Mouse (Mus musculus) CD4-positive, CD25-positive, alpha-beta regulatory T cell, adult 2 months (primary cell): ENCODE measurements around the gene Rbpjl.
A peak's percentile ranks its signal among the peaks of the same experiment; 100 is the strongest.

Source experiments
- DNase-seq: peaks from one replicate; pipeline ENCODE4 v3.0.0-alpha.2; 2012; ENCODE audit warnings: low read depth, low spot score

Rbpjl gene

DNA sequence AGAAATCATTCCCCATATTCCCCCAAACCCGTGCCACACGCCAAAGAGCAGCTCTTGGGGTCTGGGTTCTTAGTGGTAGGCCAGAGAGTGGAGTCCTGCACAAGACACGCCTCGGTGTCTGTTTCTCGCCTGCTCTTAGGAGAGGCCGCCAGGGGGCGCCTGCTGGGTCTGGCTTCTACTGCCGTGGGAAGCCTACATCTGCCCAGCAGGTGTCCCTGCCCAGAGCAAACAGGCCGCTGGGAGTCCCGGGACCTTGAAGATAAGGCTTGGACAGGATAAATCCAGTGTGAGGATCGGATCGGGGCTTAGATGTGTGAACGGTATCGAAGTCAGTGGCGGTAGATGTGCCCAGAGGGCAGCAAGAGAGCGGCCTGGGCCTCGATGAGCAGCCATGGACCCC lies at the start of gene Rbpjl:
Gene Rbpjl, plus strand, starts transcription at position 236 of the 400 bp plus-strand sequence.
- peak; percentile 81 for DNase-seq

DNA sequence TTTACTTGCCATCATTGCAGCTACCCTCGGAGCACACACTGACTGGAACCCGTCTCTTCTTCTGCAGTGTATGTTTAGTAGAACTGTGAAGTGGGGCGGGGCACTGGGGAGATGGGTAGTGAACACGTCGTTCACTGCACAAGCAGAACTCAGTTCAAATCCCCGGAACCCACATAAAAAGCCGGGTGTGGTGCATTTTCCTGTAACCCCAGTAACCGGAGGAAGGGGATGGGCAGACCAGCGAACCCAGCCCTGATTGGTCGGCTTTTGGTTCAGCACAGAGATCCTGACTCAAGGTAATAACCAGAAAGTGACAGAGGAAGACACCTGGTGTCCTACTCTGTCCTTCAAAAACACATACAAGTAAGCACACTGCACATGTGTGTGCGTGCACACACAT lies 49.6 kb upstream of the Rbpjl start:
- no peak for DNase-seq

DNA sequence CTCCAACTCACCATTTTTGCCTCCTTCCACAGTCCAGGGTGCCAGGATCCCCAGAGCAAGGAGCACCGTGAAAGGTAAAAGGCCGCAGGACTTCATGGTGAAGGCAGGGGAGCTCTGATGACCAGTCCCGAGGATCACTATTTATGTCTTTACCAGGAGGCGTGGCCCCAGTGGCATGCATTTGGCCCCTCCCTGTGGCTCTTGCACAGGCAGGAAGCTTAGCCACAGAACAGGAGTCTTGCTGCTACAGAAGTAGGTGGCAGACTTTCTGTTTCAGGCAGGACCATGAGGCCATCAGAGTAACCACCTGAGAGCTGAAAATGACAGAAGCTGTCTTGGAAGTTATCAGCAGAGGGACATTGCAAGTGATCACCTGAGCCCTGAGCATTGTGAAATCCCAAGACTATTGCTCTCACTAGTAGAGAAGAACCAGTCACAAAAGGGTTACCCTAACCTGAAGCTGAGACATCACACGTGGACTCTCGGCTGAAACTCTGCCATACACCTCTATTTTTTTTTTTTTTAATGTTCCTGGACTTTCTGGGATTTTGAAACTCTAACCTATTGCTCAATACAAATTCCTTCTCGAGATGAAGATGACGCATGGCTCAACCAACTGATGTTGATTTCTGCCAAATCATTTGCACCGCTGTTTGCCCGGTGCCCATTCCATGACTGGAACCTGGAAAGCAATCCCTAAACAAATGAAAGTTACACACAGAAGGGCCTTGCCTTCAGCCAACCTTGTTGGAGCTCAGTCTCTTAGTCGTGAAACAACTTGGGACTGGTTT lies 46.6 kb upstream of the Rbpjl start:
- DNase-seq, result peak; percentile 11

- DNase-seq, result no peak
Measured at GRCm38 (mm10) chr2:164358373-164358772, 44.6 kb upstream of the Rbpjl start.

DNA sequence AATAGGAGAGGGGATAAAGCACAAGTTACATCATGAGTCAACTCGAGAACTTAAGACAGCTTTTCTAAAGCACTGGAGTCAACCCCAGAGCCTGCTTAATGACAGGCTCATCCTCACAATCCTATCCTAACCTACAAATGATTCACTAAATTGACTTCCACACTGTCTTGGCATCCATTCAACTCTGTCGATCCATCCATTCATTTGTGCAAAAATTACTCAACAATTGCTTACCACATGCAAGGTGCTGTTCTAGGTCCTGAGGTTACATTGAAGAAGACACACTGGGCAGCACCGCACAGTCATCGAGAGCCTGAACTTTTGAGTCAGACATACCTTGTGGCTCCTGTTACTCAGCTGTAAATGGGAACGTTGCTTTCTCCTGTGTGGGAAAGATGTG lies 43.9 kb upstream of the Rbpjl start:
- no peak for DNase-seq

GRCm38 (mm10) chr2:164359668-164360067 lies 43.3 kb upstream of the Rbpjl start:
- no peak for DNase-seq

- no peak for DNase-seq
Measured at GRCm38 (mm10) chr2:164360974-164361657, 41.8 kb upstream of the Rbpjl start.

GRCm38 (mm10) chr2:164366947-164367346 lies 36.0 kb upstream of the Rbpjl start:
- DNase-seq, result no peak

DNA sequence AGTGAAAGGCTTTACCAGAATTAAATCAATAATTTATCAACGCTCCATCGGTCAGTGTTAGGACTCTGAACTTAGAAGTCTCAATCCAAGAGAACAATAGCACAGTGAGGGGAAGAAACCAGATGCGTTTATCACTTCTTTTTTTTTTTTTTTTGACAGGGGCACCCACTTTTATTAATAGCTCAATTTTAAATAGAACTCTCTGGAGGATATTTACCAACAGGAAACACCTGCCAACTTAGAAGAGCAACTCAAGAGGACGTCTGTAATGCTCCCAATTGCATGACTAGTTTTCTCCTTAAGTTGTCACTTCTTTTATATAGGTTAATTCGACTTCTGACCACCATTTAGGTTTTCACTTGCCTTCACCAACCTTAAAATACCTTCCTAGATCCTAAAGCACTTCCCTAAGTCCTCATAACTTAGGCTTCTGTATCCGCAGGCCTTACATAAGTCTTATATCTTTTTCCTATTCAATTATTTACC lies 34.3 kb upstream of the Rbpjl start:
- no peak for DNase-seq

DNA sequence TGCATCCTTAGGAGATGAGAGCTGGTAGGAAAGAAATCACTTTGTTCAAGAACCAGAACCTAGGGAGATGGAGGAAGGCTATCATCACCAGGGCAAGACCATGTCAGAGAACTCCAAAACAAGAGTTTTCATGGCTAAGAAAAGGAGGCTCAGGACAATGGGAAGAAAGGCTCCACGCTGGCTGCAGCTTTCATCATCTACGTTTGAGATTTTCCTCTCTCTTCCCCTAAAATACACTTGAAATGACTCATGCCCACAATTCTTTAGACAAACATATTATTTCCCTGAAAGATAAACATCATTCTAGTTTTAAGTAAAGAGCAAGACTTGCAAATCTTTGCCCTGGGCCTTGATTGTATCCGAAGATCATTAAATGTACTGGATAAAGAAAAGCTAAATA lies 31.6 kb upstream of the Rbpjl start:
- DNase-seq, result no peak

DNA sequence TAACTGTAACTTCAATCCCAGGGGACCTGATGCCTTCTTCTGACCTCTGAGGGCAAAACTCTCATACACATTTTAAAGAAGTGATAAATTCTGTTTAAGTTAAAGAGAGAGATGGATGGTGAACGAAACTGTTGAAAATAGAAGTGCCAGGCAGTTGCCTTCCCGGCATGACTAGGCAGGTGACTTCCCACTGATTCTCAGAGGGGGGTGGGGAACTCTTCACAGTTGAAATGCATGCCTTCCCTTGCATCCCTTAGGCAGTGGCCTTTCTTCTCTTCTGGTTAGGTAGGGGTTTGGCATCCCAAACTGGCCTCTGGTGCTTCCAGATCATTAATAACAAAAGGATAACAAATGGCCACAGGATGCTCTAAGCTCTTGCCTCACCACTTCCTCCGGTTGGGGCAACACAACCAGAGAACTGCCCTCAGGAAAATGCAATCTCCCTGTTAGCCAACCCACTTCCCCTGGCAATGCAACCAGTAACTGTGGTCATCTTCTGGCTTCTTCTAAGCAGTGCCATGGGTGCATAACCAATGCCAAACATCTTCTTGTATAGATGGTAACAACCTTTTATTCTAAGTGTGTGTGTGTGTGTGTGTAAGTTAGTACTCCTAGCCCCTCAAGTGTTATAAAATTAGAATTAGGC lies 30.4 kb upstream of the Rbpjl start:
- DNase-seq, result no peak

DNA sequence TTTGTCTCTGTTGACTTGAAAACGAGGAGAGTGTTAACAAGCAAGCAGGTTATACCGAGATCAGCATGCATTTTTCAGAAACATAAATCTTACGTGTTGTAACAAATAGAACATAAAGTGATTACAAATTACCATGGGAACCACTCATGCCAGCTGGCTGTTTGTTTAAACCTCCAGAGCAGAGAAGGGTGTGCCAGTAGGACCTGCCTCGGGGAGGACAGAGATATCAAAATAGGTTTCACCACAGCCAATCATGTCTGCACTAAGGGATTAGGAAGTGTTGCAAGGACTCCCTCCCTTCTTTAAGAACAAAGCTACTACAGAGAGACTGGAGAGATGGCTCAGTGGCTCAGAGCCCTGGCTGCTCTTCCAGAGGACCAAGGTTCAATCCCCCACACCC lies 29.8 kb upstream of the Rbpjl start:
- no peak for DNase-seq

DNA sequence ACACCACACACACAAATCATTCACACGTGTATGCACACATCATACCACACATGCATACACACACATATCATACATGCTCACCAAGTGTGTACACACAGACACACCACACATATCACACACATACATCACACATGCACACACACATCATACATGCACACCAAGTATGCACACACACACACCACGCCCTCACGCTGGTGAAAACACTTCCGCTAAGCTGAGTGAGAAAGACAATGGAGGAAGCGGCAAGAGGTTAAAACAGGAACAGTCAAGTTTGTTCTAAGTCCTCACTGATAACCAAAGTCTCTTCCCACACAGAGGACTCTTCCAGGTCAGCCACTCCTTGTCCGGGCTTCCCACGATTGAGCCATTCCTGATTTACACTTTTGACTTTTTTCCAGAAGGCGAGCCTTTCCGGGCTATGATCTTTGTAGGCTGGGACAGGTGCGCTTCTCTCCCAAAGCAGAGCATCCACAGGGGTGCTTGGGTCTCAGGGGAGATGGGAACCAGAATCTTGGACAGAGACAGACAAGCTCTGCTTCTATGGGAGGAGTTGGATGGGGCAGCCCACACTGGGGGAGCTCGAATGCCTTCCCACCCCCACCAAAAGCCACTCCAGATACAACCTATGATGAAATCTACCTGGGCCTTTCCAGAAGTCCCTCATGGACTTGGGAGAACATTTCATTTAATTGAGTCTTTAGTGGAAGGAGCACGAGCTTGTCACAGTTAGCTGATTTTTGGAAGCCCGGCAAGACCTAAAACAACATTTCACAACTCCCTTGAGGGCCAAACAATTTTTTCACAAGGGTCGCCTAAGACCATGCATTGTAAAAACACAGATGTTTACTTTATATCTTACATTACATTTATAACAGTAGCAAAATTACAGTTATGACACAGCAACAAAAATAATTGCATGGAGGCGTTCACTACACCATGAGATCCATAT lies 25.2 kb upstream of the Rbpjl start:
- DNase-seq, result no peak

DNA sequence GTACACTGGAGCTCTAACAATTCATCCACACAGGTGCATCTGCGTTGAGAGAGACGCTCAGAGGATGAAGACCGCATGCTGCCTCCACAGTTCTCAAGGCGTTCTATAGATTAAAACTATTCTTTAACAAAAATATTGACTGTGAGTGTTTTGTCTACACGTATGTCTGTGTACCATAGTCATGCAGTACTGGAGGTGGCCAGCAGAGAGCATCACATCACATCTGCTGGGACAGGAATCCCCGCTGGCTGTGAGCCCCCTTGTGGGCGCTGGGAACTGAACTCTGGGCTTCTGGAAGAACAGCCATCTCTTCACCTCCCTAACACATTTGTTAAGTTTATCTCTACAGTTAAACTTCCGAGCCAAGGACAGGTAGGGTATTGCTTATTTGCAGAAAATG lies 21.2 kb upstream of the Rbpjl start:
- DNase-seq, result peak; percentile 34

GRCm38 (mm10) chr2:164382971-164383370 lies 20.0 kb upstream of the Rbpjl start:
- DNase-seq, result no peak

GRCm38 (mm10) chr2:164383656-164384399 lies 19.1 kb upstream of the Rbpjl start:
- DNase-seq, result no peak

DNA sequence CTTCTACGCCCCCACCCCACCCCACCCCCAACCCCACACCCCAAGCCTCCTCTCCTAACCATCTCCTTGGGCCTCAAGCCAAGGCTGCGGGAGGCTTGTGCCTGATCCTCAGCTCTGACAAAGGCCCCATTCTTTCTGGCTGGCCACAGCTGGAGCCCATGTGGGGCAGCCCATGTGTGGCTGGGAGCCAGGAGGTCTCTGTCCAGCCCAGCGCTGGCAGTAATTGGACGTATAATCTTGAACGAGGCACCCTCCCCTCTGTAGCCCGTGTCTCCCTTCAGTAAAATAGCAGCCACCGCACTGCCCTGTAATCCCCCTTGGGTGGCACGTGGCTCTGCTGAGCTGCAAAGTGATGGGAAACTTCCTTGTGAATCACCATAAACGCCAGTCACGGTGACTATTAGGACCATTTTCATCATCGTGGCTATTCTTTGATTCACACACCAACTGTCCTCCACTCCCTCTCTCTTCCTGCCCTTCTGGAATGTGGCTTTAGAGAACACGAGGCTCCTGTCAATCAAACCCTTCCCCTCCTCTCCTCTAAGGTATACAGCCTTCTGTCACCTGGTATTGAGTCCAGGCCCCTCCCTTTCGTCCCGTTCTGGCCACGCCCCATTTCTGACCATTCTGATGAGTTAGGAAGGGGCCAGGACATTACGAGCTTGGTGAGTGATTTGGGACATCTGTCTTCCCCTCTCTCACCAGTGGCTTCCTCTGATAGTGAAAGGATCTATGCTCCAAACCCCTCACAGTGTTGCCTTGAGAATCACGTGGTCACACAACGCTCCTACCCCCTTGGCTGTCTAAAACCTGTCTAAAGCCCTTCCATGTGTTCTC lies 16.8 kb upstream of the Rbpjl start:
- no peak for DNase-seq

GRCm38 (mm10) chr2:164386953-164387352 lies 16.0 kb upstream of the Rbpjl start:
- DNase-seq, result peak; percentile 64

DNA sequence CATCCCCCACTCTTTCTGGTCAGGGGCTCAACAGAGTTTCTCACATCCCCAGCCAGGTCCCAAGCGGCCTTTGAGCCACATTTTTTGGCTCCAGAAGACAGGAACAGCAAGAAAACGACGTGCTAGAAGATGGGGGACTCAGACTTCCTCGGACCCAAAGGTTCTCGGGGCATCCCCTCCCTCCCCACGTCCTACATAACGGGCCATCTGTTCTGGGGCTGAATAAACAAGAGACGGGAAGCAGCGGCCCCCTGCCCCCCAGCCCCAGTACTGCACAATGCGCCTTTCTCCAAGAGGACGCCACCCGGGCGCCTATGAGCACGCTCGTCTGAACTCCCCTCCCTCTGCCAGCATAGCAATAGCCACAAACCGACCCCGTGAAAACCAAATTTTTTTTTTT lies 13.9 kb upstream of the Rbpjl start, which contains the start of gene Slpi:
Gene Slpi, minus strand, starts transcription at position 76 of the 400 bp plus-strand sequence.
- DNase-seq, result peak; percentile 27

GRCm38 (mm10) chr2:164389499-164389898 lies 13.4 kb upstream of the Rbpjl start:
- DNase-seq, result peak; percentile 87
